Mouse (Mus musculus): Measurements from ENCODE around the gene Capn12. TPM values are rescaled to one million over a fixed set of nuclear protein-coding genes. Genes with fewer than 3 reads are reported as not detected.

Gene Capn12
- polyA plus RNA-seq, 1 experiment = 0.11 TPM

- Histone ChIP-seq H3K27ac (ENCODE audit: insufficient read depth, low read depth, low read length) (peak overlapping the region; percentile 67), H3K4me1 (ENCODE audit: control insufficient read depth, insufficient read depth, low read length) (peaks cover 83% of the 10 kb centered on the region), H3K36me3 (ENCODE audit: control insufficient read depth, insufficient read depth, low read length) (no peaks in the 10 kb centered on the region), H3K4me3 (ENCODE audit: insufficient read depth, low read depth, low read length) (no peak overlapping the region), H3K27me3 (replicated peaks; ENCODE audit: control insufficient read depth, insufficient read depth, low read length) (no peaks in the 10 kb centered on the region)
- 32% methylated on average over 4 of the region's 4 CpGs for WGBS
- TF ChIP-seq POLR2A (IDR thresholded peaks at IDR 0.05; ENCODE audit: low read depth, low read length) (no peak), CTCF (conservative IDR thresholded peaks at IDR 0.05; ENCODE audit: insufficient read depth, insufficient read length, low read depth, low read length) (no peak)
- DNase-seq = peak; percentile 67
These were observed 55.6 kb downstream of the Capn12 start for GRCm38 (mm10) chr7:28936787-28937186.

- H3K27me3 ChIP-seq (replicated peaks; ENCODE audit: control insufficient read depth, insufficient read depth, low read length) = no peaks in the 10 kb centered on the region
- H3K4me1 ChIP-seq (ENCODE audit: control insufficient read depth, insufficient read depth, low read length) = peaks cover 88% of the 10 kb centered on the region
- DNase-seq = peak; percentile 44
- H3K36me3 ChIP-seq (ENCODE audit: control insufficient read depth, insufficient read depth, low read length) = 0 out of 2 replicates have a peak, but pooled peaks cover 1% of the 10 kb centered on the region
- H3K4me3 ChIP-seq (ENCODE audit: insufficient read depth, low read depth, low read length) = no peak overlapping the region
- TF ChIP-seq POLR2A (IDR thresholded peaks at IDR 0.05; ENCODE audit: low read depth, low read length) (no peak), CTCF (conservative IDR thresholded peaks at IDR 0.05; ENCODE audit: insufficient read depth, insufficient read length, low read depth, low read length) (0 out of 2 replicates have a peak, but pooled peaks have one; percentile 19)
- H3K27ac ChIP-seq (ENCODE audit: insufficient read depth, low read depth, low read length) = peak overlapping the region; percentile 57
- whole genome bisulfite sequencing = 49% methylated on average over 4 of the region's 4 CpGs
These were observed 57.4 kb downstream of the Capn12 start for GRCm38 (mm10) chr7:28938654-28939053.

- Histone ChIP-seq H3K36me3 (ENCODE audit: control insufficient read depth, insufficient read depth, low read length) (0 out of 2 replicates have a peak, but pooled peaks cover 2% of the 10 kb centered on the region), H3K4me1 (ENCODE audit: control insufficient read depth, insufficient read depth, low read length) (peaks cover 83% of the 10 kb centered on the region), H3K4me3 (ENCODE audit: insufficient read depth, low read depth, low read length) (no peak overlapping the region), H3K27ac (ENCODE audit: insufficient read depth, low read depth, low read length) (peak overlapping the region; percentile 71), H3K27me3 (replicated peaks; ENCODE audit: control insufficient read depth, insufficient read depth, low read length) (no peaks in the 10 kb centered on the region)
- TF ChIP-seq CTCF (conservative IDR thresholded peaks at IDR 0.05; ENCODE audit: insufficient read depth, insufficient read length, low read depth, low read length) (no peak), POLR2A (IDR thresholded peaks at IDR 0.05; ENCODE audit: low read depth, low read length) (no peak)
- DNase-seq = peak; percentile 82
- 26% methylated on average over 7 of the region's 7 CpGs for WGBS
These were observed 58.4 kb downstream of the Capn12 start for GRCm38 (mm10) chr7:28939418-28940183.

GRCm38 (mm10) chr7:28941129-28941528 is 59.9 kb downstream of the Capn12 start:
- 23% methylated on average over 4 of the region's 4 CpGs for WGBS
- Histone ChIP-seq H3K27me3 (replicated peaks; ENCODE audit: control insufficient read depth, insufficient read depth, low read length) (no peaks in the 10 kb centered on the region), H3K4me1 (ENCODE audit: control insufficient read depth, insufficient read depth, low read length) (peaks cover 82% of the 10 kb centered on the region), H3K36me3 (ENCODE audit: control insufficient read depth, insufficient read depth, low read length) (0 out of 2 replicates have a peak, but pooled peaks cover 2% of the 10 kb centered on the region), H3K4me3 (ENCODE audit: insufficient read depth, low read depth, low read length) (no peak overlapping the region), H3K27ac (ENCODE audit: insufficient read depth, low read depth, low read length) (peak overlapping the region; percentile 71)
- peak; percentile 57 for DNase-seq
- no peak for TF ChIP-seq POLR2A (IDR thresholded peaks at IDR 0.05; ENCODE audit: low read depth, low read length)
- TF ChIP-seq CTCF (conservative IDR thresholded peaks at IDR 0.05; ENCODE audit: insufficient read depth, insufficient read length, low read depth, low read length) = no peak

- WGBS = 23% methylated on average over 4 of the region's 4 CpGs
- H3K4me3 ChIP-seq (ENCODE audit: insufficient read depth, low read depth, low read length) = no peak overlapping the region
- H3K36me3 ChIP-seq (ENCODE audit: control insufficient read depth, insufficient read depth, low read length) = 0 out of 2 replicates have a peak, but pooled peaks cover 2% of the 10 kb centered on the region
- peak; percentile 79 for DNase-seq
- peaks cover 82% of the 10 kb centered on the region for H3K4me1 ChIP-seq (ENCODE audit: control insufficient read depth, insufficient read depth, low read length)
- H3K27ac ChIP-seq (ENCODE audit: insufficient read depth, low read depth, low read length) = peak overlapping the region; percentile 71
- TF ChIP-seq CTCF (conservative IDR thresholded peaks at IDR 0.05; ENCODE audit: insufficient read depth, insufficient read length, low read depth, low read length) (no peak), POLR2A (IDR thresholded peaks at IDR 0.05; ENCODE audit: low read depth, low read length) (no peak)
- no peaks in the 10 kb centered on the region for H3K27me3 ChIP-seq (replicated peaks; ENCODE audit: control insufficient read depth, insufficient read depth, low read length)
These were observed 60.3 kb downstream of the Capn12 start for GRCm38 (mm10) chr7:28941542-28941941.

Other genes starting within 250 kb of the Capn12 start
- 1.1 and 1.6 TPM in 2 replicates for gene Fbxo27, start 188.6 kb upstream of the Capn12 start, polyA plus RNA-seq (2012; rRNA removed)
- gene Fbxo17, start 164.6 kb upstream of the Capn12 start, polyA plus RNA-seq (2012; rRNA removed) = 1.1 and 1.3 TPM in 2 replicates
- 79.8 and 96.7 TPM in 2 replicates for gene Mrps12, start 139.6 kb upstream of the Capn12 start, polyA plus RNA-seq (2012; rRNA removed)
- gene Sars2, start 139.4 kb upstream of the Capn12 start, polyA plus RNA-seq (2012; rRNA removed) = 19.4 and 22.9 TPM in 2 replicates
- gene Ccer2, start 125.2 kb upstream of the Capn12 start, polyA plus RNA-seq (2012; rRNA removed) = not detected in 2 replicates
- gene Sirt2, start 114.7 kb upstream of the Capn12 start, polyA plus RNA-seq (2012; rRNA removed) = 99.8 and 103 TPM in 2 replicates
- gene Nfkbib, start 113.9 kb upstream of the Capn12 start, polyA plus RNA-seq (2012; rRNA removed) = 37.9 and 41.6 TPM in 2 replicates
- 2.9 and 5.9 TPM in 2 replicates for gene Rinl, start 92.5 kb upstream of the Capn12 start, polyA plus RNA-seq (2012; rRNA removed)
- gene Hnrnpl, start 72.9 kb upstream of the Capn12 start, polyA plus RNA-seq (2012; rRNA removed) = 172 and 214 TPM in 2 replicates
- gene Ech1, start 56.2 kb upstream of the Capn12 start, polyA plus RNA-seq (2012; rRNA removed) = 865 and 950 TPM in 2 replicates
- gene Lgals4, start 47.6 kb upstream of the Capn12 start, polyA plus RNA-seq (2012; rRNA removed) = 22.8 and 25.0 TPM in 2 replicates
- gene Lgals7, start 17.6 kb upstream of the Capn12 start, polyA plus RNA-seq (2012; rRNA removed) = 1.1 and 1.6 TPM in 2 replicates
- gene Actn4, start 80.9 kb downstream of the Capn12 start, polyA plus RNA-seq (2012; rRNA removed) = 340 and 367 TPM in 2 replicates
- gene Eif3k, start 100.4 kb downstream of the Capn12 start, polyA plus RNA-seq (2012; rRNA removed) = 321 and 343 TPM in 2 replicates
- 2.3 and 6.2 TPM in 2 replicates for gene Map4k1, start 100.6 kb downstream of the Capn12 start, polyA plus RNA-seq (2012; rRNA removed)
- gene Ryr1, start 243.8 kb downstream of the Capn12 start, polyA plus RNA-seq (2012; rRNA removed) = 0.01 and 3.0 TPM in 2 replicates